Mouse (Mus musculus) natural killer cell, adult 2 months (primary cell): Measurements from ENCODE around the gene Klk13.
A peak's percentile ranks its signal among the peaks of the same experiment; 100 is the strongest.
"Not testable (repeated sequence)": the region's sequence is repeated elsewhere in the genome, so short reads cannot be mapped to it uniquely, and the experiment has no call there.

Experiments
- DNase-seq, 2 experiments: peaks; one replicate each; pipeline ENCODE4 v3.0.0; 2022; ENCODE audit warnings: low spot score in 2 of 2

Klk13 gene

DNA sequence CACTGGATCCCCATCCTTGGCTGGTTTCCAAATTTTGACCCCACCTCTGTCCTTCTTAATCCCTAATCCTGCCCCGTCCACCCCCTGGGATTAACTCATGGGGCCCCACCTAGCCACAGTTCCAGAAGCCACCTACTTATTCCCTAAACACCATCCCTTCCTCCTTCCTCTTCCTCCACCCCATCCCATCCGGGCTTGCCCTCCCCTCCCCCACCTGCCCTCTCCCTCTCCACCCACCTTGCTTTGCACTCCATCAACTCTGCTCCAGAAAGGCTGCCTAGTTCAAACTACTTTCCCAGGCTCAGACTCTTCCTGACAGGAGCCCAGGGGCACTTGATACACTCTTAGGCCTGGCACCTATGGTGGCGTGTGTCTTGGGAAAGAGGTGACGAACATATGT is at the start of gene Klk13:
Klk13 (plus strand) TSS at position 301 of the 400 bp plus-strand sequence.
- no peak for DNase-seq

GRCm38 (mm10) chr7:43662804-43663203 is 49.6 kb upstream of the Klk13 start:
- DNase-seq: no peak

DNA sequence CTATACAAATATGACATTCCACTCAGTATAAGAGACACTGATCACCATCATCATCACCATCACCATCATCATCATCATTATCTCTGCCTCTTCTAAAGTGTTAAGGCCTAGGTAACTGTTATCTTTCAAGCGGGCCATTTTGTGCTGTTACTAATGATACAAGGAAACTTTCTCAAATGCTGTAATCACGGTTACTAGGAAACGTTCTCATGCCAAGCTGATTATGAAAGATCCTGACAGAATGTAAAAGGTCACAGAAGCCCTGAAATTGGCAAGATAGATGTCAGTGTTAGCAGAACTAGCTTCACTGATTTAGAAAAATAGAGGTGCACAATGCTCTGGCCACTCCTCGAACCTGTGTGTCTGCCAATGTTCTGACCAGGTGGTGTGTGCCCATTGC is 45.1 kb upstream of the Klk13 start:
- DNase-seq: not testable (repeated sequence)

DNA sequence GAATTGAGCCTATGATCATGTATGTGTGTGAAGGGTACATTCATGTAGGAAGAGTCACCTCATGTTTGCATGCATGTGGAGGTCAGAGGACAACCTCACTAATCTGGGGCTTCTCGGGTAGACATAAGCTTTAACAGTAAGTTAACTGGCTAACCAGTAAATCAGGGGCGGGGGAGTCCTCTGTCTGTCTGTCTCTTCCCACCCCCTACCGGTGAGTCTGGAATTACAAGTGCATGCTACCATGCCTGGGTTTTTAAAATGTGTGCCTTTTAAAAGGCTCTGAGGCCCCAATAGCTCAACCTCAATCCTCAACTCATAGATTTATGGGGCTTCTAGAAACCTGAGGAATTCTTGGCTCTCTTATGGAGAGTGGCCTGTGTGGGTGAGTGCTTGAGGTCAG is 43.8 kb upstream of the Klk13 start:
- DNase-seq: peak in 1 of 2 experiments; percentile 27

DNA sequence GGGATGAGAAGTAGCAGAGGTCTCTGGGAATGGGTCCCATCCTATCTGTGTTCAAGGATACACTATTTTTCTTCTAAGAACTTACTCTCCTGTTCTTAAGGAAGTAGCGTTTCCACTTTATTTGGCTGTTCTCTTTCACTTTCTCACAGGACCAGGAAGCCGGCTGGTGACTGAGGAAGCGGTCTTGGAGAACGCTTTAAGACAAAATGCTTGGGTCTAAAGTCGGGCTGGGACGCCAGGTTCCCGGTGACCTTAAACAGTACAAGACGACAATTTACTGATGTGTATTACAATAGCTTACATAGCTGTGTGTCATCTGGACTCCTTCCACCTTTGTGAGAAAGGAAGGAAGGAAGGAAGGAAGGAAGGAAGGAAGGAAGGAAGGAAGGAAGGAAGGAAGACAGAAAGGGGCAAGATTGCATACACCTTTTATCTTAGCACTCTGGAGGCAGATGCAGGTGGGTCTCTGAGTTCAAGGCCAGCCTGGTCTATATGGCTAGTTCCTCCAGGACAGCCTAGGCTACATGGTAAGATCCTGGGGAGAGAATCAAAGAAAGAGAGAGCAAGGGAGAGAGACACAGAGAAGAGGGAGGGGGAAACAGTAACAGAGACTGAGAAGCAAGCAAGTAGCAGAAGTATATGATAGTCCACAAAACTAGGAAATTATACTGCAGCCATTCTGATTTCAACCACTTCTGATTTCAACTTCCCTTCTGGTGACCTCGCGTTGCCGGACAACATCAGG is 41.1 kb upstream of the Klk13 start:
- no peak for DNase-seq

- DNase-seq: peak; percentile 72 to 78
Observed at GRCm38 (mm10) chr7:43671809-43672580, 40.4 kb upstream of the Klk13 start, which contains the start of gene Ctu1. TSS of gene Ctu1 (plus strand) at chr7:43672016.

DNA sequence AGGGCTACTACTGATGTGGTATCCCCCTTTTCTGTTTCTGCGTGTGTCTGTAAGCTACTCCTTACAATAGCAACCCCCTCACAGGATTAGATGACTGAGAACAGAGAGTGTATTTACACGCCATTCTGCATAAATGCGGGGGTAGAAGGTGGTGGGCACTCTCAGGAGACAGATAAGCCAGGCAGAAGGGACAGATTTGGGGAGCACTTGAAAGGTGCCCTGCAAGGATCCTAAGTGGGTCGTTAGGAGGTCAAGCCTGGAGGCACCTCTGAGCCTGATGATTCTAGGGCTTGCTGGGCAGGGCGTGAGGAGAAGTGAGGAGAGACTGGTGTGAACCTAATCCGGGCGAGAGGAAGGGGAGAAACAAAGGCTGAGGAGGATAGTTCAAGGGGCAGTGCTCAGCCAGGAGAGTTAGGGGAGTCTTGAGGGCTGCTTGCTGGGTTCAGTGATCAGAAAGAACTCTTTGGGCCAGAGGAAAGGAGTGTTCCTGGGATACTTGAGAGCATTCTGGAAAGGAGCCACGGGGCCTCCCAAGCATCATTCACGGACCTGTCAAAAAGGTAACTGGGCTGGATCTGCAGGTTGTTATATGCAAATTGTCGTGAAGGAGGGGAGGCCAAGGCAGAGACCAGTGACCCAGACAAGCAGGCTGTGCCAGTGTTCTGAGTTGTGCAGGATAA is 39.6 kb upstream of the Klk13 start:
- no peak for DNase-seq

DNA sequence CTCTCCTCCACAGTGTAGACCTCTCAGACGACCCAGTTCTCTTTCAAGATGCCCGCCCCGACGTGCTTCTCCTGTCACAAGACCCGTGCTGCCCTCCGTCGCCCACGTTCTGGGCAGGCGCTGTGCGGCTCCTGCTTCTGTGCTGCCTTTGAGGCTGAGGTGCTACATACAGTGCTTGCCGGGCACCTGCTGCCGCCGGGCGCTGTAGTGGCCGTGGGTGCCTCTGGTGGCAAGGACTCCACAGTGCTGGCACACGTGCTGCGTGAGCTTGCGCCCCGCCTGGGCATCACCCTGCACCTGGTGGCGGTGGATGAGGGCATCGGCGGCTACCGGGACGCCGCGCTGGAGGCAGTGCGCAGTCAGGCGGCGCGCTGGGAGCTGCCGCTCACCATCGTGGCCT is 37.3 kb upstream of the Klk13 start:
- no peak for DNase-seq

GRCm38 (mm10) chr7:43678517-43678916 is 33.9 kb upstream of the Klk13 start:
- no peak for DNase-seq

- peak; percentile 12 to 44 for DNase-seq
Observed at GRCm38 (mm10) chr7:43680960-43681359, 31.4 kb upstream of the Klk13 start.

GRCm38 (mm10) chr7:43682511-43682910 is 29.9 kb upstream of the Klk13 start:
- DNase-seq: not testable (repeated sequence)

DNA sequence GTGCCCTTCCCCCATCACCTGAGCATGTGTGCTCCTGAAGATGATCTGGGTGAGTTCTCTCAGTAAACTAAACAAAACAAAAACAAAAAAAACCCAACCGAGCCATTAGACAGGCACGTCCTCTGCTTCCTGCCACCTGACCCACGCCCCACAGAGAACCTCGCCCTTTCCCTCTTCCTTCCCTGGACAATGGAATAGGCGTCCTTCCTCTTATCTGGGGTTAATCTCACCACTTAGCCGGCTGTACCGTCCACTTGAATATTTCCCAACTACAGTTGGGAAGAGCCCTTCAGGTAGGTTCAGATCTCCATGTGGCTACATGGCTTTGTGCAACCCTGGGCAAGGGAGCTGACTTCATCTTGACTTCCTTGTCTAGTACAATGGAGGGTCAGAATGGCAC is 27.3 kb upstream of the Klk13 start:
- DNase-seq: no peak

GRCm38 (mm10) chr7:43690118-43690517 is 22.2 kb upstream of the Klk13 start, which contains the start of gene Klk14:
TSS of gene Klk14 (plus strand) at chr7:43690418.
- DNase-seq: no peak

DNA sequence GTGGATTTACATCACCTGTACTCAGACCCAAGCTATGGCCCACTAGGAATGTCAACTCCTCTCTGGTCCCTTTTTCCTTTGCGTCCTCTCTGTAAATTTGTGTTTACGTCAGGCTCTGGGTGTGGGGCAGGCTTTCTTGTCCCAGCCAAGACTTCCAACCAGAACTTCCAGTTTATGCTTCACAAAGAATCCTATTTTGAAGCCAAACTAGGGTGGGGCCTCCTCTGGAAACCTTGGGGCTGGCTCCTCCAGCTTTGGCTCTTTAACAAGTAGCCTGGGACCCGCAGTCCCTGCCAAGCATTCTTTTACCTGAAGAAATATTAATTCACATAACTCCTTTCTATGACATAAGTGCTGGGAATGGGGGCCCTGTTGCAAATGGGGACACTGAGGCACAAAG is 2.3 kb upstream of the Klk13 start:
- DNase-seq: no peak

DNA sequence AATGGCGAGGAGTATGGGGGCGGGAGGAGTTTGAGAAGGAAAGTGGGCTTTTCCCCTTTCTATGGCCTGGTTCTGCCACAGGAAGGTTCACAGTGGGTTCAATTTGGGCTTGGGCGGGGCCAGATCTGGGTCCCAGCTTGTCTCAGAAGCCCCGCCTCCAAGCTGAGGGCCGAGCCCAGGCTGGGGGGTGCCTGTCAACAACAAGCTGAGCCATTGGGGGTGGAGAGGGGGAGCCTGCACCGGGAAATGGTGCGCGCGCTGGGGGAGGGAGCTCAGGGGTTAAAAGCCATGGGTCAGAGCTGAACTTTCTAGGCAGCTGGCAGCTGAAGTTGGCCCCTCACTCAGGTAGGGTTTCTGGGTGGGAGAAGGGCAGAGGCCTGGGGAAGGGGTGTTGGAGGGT is 550 bp downstream of the Klk13 start:
- no peak for DNase-seq

- DNase-seq: no peak
Observed at GRCm38 (mm10) chr7:43713741-43714351, 1.5 kb downstream of the Klk13 start.

GRCm38 (mm10) chr7:43747788-43748187 is 35.4 kb downstream of the Klk13 start:
- no peak for DNase-seq

DNA sequence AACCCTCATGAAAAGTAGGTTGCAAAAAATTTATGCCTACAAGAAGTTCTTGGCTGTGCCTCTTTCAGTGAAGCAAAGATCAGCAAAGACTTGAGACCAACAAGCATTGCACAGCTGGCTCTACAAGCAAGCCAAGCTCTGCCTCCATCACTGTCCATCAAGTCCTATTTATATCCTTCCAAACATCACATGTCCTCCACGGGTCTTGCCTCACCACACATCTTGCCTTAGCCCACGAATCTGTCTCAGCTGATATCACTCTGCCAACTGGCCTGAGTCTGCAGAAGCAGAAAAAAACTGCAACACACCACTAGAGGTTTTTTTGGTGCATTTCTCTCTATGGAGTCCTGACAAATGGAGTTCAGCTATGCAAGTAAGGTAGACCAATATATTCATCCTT is 40.4 kb downstream of the Klk13 start:
- no peak for DNase-seq

DNA sequence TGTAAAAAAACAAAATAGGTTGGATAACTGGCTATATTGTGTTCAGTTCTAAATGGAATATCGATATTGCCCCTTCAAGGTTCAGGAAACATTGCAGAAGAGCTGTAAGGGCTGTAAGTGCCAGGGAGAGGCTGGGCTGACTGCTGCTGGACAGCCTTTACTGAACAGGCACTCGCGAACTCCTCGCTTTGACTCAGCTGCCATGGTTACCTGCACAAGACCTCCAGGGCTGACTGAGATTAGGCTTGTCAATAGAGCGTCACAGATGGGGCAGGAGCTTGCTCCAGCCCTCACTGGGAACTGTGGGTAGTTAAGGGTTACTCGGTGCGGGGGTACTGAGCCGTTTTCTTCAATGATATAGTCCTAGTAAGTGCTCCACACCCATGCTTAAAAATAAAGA is 54.1 kb downstream of the Klk13 start:
- no peak for DNase-seq

- DNase-seq: no peak
Observed at GRCm38 (mm10) chr7:43768597-43768996, 56.2 kb downstream of the Klk13 start, which contains the start of gene Klk12. TSS of gene Klk12 (plus strand) at chr7:43768897.

GRCm38 (mm10) chr7:43769636-43770035 is 57.3 kb downstream of the Klk13 start:
- DNase-seq: no peak

- DNase-seq: no peak
Observed at GRCm38 (mm10) chr7:43770701-43771100, 58.3 kb downstream of the Klk13 start.
